Mouse (Mus musculus): Measurements from ENCODE around the gene Gm43518.

Gene Gm43518

DNA sequence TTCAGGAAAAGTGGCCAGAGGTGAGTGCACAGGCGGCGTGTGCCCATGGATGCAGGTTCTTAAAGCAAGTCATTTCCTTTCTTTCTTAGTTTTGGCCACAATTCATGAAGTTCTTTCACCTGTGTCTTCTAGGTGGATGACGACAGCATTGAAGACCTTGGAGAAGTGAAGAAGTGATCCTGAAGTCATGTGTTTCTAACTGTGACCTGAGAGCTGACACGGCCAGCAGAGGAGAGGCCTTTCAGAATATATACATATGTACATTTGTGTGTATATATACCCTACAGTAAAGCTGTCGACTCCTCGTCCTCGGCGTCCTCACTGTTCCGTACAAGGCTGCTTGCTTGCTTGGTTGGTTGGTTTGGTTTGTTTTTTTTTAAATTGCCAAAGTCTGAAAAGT lies at the start of gene Gm43518:
Gm43518 (plus strand) TSS at position 301 of the 400 bp plus-strand sequence.
- no peak for DNase-seq (ENCODE audit: low spot score)

DNA sequence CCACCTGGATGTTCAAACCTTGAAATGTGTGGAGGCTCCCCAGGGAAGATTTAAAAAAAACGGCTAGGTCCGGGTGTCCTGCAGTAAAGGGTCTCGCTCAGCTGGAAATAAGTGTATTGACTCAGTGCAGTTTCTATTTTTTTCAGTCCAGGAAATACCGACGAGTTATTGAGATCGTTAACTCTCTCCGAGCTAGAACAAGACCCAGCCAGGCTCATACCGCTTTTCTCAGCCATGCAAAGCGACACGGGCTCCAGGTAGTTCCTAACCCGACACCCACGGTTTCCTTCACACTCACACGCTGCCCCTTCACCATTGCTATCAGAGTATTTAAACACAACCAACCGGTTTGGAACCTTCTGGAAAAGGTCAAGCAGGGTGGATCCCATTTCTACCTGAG lies 49.2 kb upstream of the Gm43518 start:
- DNase-seq (ENCODE audit: low spot score) = no peak

DNA sequence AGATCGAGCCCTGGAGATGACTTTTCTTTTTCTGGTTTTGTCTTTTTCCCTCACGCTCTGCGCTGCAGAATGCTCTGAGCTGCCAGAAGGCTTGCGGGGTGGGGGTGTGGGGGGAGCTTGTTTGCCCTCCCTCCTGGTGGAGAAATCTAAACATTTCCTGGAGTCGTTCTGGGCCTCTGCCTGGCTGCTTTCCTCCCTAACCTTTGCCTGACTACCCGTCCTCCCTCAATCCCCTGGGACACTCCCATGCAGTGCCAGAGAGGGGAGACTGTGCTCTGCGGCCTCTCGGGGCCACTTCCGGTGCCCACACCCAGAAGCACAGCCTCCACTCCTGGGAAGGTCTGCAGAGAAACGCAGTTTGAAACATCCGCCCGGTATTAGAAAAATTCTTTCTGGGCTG lies 47.3 kb upstream of the Gm43518 start, which contains the start of gene Hcar1:
Hcar1 (minus strand) TSS at position 93 of the 400 bp plus-strand sequence.
- peak; percentile 36 for DNase-seq (ENCODE audit: low spot score)

GRCm38 (mm10) chr5:123880778-123881177 lies 46.4 kb upstream of the Gm43518 start:
- DNase-seq (ENCODE audit: low spot score) = no peak

DNA sequence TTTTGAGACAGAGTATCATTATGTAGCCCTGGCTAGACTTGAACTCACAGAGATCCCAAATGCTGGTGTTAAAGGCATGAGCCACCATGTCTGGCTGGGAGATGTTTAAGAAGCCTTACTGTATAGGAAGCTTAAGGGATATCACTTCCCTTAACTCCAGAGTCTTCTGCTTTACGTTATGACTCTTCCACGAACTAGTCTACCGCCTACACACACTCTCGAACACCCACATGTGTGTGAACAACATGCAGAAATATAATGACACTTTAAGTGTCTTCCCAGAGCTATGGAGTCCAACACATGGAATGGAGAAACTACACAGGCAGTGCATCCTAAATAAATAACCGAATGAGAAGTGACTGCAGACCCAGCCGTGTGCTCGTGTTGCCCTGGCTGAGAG lies 43.3 kb upstream of the Gm43518 start:
- DNase-seq (ENCODE audit: low spot score) = no peak

- no peak for DNase-seq (ENCODE audit: low spot score)
Measured at GRCm38 (mm10) chr5:123884332-123884731, 42.9 kb upstream of the Gm43518 start.

- no peak for DNase-seq (ENCODE audit: low spot score)
Measured at GRCm38 (mm10) chr5:123886365-123886764, 40.9 kb upstream of the Gm43518 start.

GRCm38 (mm10) chr5:123890312-123890711 lies 36.9 kb upstream of the Gm43518 start:
- DNase-seq (ENCODE audit: low spot score) = no peak

- no peak for DNase-seq (ENCODE audit: low spot score)
Measured at GRCm38 (mm10) chr5:123890987-123891386, 36.2 kb upstream of the Gm43518 start.

- peak; percentile 21 for DNase-seq (ENCODE audit: low spot score)
Measured at GRCm38 (mm10) chr5:123891669-123892068, 35.5 kb upstream of the Gm43518 start.

DNA sequence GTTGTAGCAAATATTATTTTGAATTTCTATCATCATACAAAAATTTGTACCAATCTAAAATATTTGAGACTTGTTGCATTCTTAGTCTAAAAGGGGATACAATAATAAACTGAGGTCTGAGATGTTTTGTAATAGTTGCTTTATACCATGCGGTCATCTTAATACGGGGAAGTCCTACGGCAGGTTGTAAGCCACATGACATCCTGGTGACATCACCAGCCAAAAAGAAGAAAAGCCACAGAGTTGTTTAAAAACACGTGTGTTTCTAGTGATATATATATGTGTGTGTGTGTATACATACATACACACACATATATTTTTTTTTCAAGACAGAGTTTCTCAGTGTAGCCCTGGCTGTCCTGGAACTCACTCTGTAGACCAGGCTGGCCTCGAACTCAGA lies 33.7 kb upstream of the Gm43518 start:
- no peak for DNase-seq (ENCODE audit: low spot score)

DNA sequence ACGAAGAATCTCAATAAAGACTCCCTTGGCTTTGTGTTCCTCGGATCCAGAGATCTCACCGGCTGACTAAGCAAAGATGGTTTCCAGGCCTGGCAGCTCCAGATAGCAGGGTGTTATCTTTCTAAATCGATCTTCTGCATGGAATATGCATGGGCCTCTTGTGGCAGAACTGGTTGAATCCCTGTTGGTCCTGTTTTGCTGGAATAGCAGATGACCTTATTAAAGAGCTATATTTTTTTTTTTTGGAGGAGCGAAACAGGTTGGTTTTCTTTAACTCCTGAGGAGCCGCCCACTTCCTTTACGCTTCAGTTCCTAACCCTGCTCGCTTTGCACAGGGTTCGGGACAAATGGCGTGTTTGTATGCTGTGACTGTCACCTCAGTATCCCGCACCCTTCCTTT lies 30.8 kb upstream of the Gm43518 start:
- no peak for DNase-seq (ENCODE audit: low spot score)

DNA sequence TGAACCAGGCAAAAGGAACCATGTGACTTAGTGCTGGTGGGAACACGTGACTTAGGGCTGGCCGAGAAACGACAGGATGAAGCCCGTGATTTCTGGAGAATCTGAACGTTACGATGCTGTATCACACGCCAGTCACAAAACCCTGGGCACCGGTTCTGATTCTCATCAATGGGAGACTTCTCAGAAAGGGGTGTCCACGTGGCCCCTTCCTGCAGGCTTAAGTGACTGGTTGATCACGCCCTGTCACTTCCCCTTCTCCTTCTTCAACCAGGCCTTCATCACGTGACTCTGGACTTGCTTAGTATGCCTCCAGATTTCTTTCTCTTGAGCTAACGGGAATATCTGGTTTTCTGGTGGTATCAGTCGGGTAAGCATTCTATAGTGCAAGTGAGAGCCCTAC lies 29.9 kb upstream of the Gm43518 start:
- no peak for DNase-seq (ENCODE audit: low spot score)

DNA sequence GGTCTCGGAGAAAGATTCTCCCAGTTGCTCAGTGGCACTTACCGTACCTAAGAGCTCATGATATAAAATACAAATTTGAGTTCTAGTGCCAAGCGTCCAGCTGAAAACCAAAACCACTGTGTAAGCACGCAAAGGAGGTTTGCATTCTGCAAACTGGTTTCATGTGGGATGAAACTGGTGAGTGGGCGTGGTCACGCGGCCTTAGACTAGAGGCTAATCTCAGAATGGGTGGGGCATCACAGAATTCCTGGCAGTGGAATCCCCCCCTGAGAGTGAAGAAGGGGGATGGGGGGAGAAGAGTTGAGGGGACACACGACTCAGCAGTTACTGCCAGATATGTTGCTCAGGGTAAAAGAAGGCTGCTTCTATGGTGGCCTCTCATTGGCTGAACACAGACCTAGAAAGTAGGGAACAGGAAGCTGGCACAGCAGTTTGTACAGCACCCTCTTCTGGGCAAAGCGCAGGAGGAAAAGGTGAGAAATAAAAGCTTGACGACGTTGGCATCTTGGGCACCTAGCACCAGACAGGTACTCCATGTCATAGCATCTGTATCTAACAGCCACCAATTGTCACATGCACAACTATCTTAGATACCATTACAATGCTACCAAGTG lies 23.1 kb upstream of the Gm43518 start:
- DNase-seq (ENCODE audit: low spot score) = no peak

DNA sequence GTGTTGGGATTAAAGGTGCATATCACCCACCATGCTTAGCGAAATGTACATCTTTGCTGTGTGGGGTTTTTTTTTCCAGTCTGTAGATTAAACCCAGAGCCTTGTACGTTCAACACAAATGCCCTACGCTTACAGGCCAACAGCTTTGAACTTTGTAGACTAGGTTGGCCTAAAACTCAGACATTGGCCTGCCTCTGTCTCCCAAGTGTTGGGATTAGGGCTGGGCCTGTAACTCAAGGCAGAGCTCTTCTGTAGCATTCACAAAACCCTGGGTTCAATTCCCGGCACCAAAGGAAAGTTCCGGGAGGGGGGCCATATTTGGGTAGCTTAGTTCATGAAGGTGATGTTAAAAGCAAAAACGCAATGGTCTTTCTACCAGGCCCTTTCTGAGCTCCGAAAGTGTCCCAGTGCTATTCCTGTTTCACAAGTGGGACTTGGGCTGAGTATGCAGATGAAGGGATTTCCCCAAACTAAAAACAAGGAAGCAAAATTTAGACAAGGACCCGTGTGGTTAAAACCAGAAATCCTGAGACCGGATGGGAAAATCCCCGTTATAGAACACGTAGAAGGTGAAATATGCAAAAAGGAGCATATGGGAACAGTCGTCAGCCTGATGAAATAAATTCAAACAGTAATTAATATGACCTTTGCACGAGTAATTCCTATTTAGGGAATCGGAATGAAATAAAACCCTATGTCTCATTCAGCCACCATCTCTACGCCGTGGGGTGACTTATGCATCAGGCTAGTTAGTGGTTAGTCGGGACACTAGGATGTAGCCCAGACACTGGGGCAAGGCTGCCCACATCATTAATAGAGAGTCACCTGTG lies 20.9 kb upstream of the Gm43518 start:
- DNase-seq (ENCODE audit: low spot score) = no peak

GRCm38 (mm10) chr5:123906976-123907630 lies 20.1 kb upstream of the Gm43518 start, which contains the start of gene Denr:
Denr (plus strand) TSS chr5:123907175.
- peak; percentile 100 for DNase-seq (ENCODE audit: low spot score)

- no peak for DNase-seq (ENCODE audit: low spot score)
Measured at GRCm38 (mm10) chr5:123907631-123907977, 19.6 kb upstream of the Gm43518 start.

GRCm38 (mm10) chr5:123914852-123915251 lies 12.4 kb upstream of the Gm43518 start:
- no peak for DNase-seq (ENCODE audit: low spot score)

GRCm38 (mm10) chr5:123922112-123922511 lies 5.1 kb upstream of the Gm43518 start:
- DNase-seq (ENCODE audit: low spot score) = no peak

- peak; percentile 87 for DNase-seq (ENCODE audit: low spot score)
Measured at GRCm38 (mm10) chr5:123930508-123930989, 3.3 kb downstream of the Gm43518 start, which contains the start of gene Ccdc62. Ccdc62 (plus strand) TSS chr5:123930679.

GRCm38 (mm10) chr5:123931131-123931530 lies 3.9 kb downstream of the Gm43518 start:
- DNase-seq (ENCODE audit: low spot score) = no peak

- DNase-seq (ENCODE audit: low spot score) = no peak
Measured at GRCm38 (mm10) chr5:123932927-123933326, 5.7 kb downstream of the Gm43518 start.

- no peak for DNase-seq (ENCODE audit: low spot score)
Measured at GRCm38 (mm10) chr5:123933556-123933955, 6.3 kb downstream of the Gm43518 start.
